Mouse (Mus musculus) embryonic facial prominence, embryonic 10.5 days (tissue): ENCODE measurements around the gene Fam163a. TPM values are rescaled to one million over a fixed set of nuclear protein-coding genes. Genes with fewer than 3 reads are reported as not detected.
"Not testable (repeated sequence)": the region's sequence is repeated elsewhere in the genome, so short reads cannot be mapped to it uniquely, and the experiment has no call there.

ENCODE experiments used
- DNase-seq: peaks from one replicate; pipeline ENCODE4 v3.0.0-alpha.2; 2017; ENCODE audit warnings: low spot score
- H3K27ac ChIP-seq: fragments of 300-500 bp; sonication (generic); replicated peaks from 2 replicates; pipeline ENCODE4 v1.5.1; 2016; ENCODE audit warnings: mild to moderate bottlenecking
- H3K27me3 ChIP-seq: fragments of 300-500 bp; sonication (generic); replicated peaks from 2 replicates; pipeline ENCODE4 v1.6.1; 2016; ENCODE audit warnings: low read depth, mild to moderate bottlenecking; ENCODE audit not compliant: poor library complexity, severe bottlenecking
- H3K36me3 ChIP-seq: fragments of 300-500 bp; sonication (generic); replicated peaks from 2 replicates; pipeline ENCODE4 v1.6.1; 2016; ENCODE audit warnings: mild to moderate bottlenecking, moderate library complexity
- H3K4me1 ChIP-seq: fragments of 300-500 bp; sonication (generic); 2 replicates; pipeline ENCODE4 v1.6.1; 2016
- H3K4me3 ChIP-seq: fragments of 300-500 bp; sonication (generic); 2 replicates; pipeline ENCODE4 v1.5.1; 2016; ENCODE audit warnings: mild to moderate bottlenecking, moderate library complexity
- H3K9me3 ChIP-seq: fragments of 300-500 bp; sonication (generic); 2 replicates; pipeline ENCODE4 v1.6.1; 2016; ENCODE audit warnings: mild to moderate bottlenecking
- WGBS: fragments of 180-500 bp; shearing (Covaris S2); methylation state at CpG from one replicate; pipeline ENCODE4 v1.1.7; 2016; 5-methylcytosine and 5-hydroxymethylcytosine counted together
- polyA plus RNA-seq: library from polyadenylated mRNA; unstranded; fragments of >200 nt; fragmentation: Nextera tagmentation; extraction: Ambion mirVana; gene quantifications from 2 replicates; pipeline ENCODE4 v1.2.1, GENCODE M21; 2016

Gene Fam163a
- polyA plus RNA-seq, 1 experiment from 2014 or later, result 1.6 TPM

DNA sequence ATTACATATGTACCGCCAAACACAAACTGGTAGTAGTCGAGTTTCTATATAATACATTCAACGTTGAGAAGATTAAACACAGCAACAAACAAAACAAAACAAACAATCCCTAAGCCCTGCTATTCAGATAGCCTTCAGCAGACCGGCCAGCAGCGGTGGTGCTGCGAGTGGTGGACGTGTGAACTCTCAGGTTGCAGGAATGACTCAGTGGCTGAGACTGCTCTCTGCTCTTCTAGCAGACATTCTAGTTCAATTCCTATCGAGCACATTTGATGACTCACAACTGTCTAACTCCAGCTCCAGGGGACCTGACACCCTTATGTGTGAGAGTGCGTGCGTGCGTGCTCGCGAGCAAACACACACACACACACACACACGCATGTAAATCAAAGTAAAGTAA, 134.7 kb downstream of the Fam163a start:
- peaks cover 22% of the 10 kb centered on the region for H3K4me1 ChIP-seq
- H3K9me3 ChIP-seq, result no peaks in the 10 kb centered on the region
- 92% methylated on average over 14 of the region's 14 CpGs for WGBS
- peaks cover 29% of the 10 kb centered on the region for H3K36me3 ChIP-seq
- H3K27ac ChIP-seq, result no peak overlapping the region
- no peak for DNase-seq
- H3K4me3 ChIP-seq, result no peak overlapping the region
- no peaks in the 10 kb centered on the region for H3K27me3 ChIP-seq

GRCm38 (mm10) chr1:156066133-156066532, 138.7 kb downstream of the Fam163a start:
- no peaks in the 10 kb centered on the region for H3K9me3 ChIP-seq
- DNase-seq, result no peak
- WGBS, result 64% methylated on average over 3 of the region's 3 CpGs
- peaks cover 67% of the 10 kb centered on the region for H3K36me3 ChIP-seq
- H3K4me3 ChIP-seq, result no peak overlapping the region
- H3K27me3 ChIP-seq, result no peaks in the 10 kb centered on the region
- H3K4me1 ChIP-seq, result no peaks in the 10 kb centered on the region
- H3K27ac ChIP-seq, result no peak overlapping the region

GRCm38 (mm10) chr1:156062193-156062592, 142.6 kb downstream of the Fam163a start:
- no peak for DNase-seq
- Histone ChIP-seq H3K4me1 (no peaks in the 10 kb centered on the region), H3K9me3 (no peaks in the 10 kb centered on the region), H3K27ac (no peak overlapping the region), H3K36me3 (peaks cover 85% of the 10 kb centered on the region), H3K4me3 (no peak overlapping the region), H3K27me3 (no peaks in the 10 kb centered on the region)
- 88% methylated on average over 4 of the region's 4 CpGs for WGBS

DNA sequence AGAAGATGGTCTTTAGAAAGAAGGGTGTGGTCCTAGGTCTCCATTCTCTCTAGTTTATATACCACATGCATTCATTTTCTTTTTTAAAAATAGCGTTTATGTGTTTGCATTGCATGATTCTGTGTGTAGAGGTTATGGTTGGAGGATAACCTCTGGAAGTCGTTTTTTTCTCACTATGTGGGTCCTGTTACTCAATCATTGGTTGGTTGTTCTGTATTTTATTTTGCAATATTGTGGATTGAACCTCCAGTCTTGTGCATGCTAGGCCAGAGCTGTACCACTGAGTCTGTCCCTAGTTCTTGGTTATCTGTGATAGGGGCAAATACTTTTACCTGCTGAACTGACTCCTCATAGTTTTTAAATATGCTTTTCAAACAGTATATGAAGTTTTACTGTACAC, 146.6 kb downstream of the Fam163a start:
- Histone ChIP-seq H3K4me3 (no peak overlapping the region), H3K36me3 (peaks cover 82% of the 10 kb centered on the region), H3K4me1 (no peaks in the 10 kb centered on the region), H3K27me3 (no peaks in the 10 kb centered on the region), H3K27ac (no peak overlapping the region), H3K9me3 (no peaks in the 10 kb centered on the region)
- DNase-seq, result no peak
- WGBS, result 82% methylated on average over 2 of the region's 2 CpGs

GRCm38 (mm10) chr1:156046688-156047087, 158.1 kb downstream of the Fam163a start:
- no peak overlapping the region for H3K4me3 ChIP-seq
- H3K36me3 ChIP-seq, result peaks cover 91% of the 10 kb centered on the region
- no peaks in the 10 kb centered on the region for H3K9me3 ChIP-seq
- H3K27ac ChIP-seq, result no peak overlapping the region
- no peak for DNase-seq
- no peaks in the 10 kb centered on the region for H3K27me3 ChIP-seq
- H3K4me1 ChIP-seq, result peaks cover 13% of the 10 kb centered on the region
- 88% methylated on average over 3 of the region's 3 CpGs for WGBS

- Histone ChIP-seq H3K27me3 (no peaks in the 10 kb centered on the region), H3K4me1 (peaks cover 21% of the 10 kb centered on the region), H3K4me3 (no peak overlapping the region), H3K36me3 (peaks cover 66% of the 10 kb centered on the region), H3K27ac (no peak overlapping the region), H3K9me3 (no peaks in the 10 kb centered on the region)
- no peak for DNase-seq
- WGBS, result 87% methylated on average over 5 of the region's 5 CpGs
Measured at GRCm38 (mm10) chr1:156044211-156044611, 160.6 kb downstream of the Fam163a start.

- Histone ChIP-seq H3K4me3 (no peak overlapping the region), H3K36me3 (peaks cover 54% of the 10 kb centered on the region), H3K27me3 (no peaks in the 10 kb centered on the region), H3K9me3 (no peaks in the 10 kb centered on the region), H3K27ac (no peak overlapping the region), H3K4me1 (peaks cover 21% of the 10 kb centered on the region)
- peak; percentile 35 for DNase-seq
- 30% methylated on average over 4 of the region's 4 CpGs for WGBS
Measured at GRCm38 (mm10) chr1:156043027-156043426, 161.8 kb downstream of the Fam163a start.

- Histone ChIP-seq H3K27ac (no peak overlapping the region), H3K9me3 (no peaks in the 10 kb centered on the region), H3K4me3 (peak overlapping the region; percentile 68), H3K4me1 (peaks cover 22% of the 10 kb centered on the region), H3K27me3 (no peaks in the 10 kb centered on the region), H3K36me3 (peaks cover 48% of the 10 kb centered on the region)
- WGBS, result 89% methylated on average over 5 of the region's 5 CpGs
- no peak for DNase-seq
Measured at GRCm38 (mm10) chr1:156042481-156042880, 162.3 kb downstream of the Fam163a start.

DNA sequence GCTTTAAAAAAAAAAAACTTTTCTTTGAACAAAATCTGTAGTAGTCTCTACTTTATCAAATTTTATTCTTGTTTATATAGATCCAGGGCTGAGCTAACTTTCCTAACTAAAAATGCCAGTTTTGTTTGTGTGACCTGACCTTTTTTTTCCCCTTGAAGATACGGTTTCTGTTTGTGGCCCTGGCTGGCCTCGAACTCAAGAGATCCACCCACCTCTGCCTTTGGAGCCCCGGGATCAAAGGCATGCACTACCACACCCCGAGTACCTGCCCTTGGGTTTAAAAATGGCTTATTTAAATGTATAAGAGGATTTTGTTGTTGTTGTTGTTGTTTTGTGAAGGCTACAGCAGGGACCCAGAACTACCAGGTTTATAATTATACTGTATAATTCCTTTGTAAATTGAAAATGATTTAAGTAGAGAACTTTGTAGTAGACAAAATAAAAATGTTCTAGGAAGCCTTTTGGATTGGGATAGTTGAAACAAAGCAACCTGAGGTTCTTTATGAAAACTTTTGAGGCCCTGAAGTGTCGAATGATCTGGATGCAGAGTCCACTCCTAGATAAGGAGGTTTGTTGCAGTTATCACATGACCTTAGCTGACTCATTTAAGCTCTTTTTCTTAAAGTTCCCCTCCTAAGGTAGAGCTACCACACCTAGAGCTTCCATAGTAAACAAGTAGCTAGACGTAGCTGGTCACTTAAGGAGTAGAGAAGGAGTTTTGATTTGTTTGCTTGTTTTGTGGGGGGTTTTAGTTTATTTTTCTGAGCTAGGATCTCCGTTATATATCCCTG, 163.2 kb downstream of the Fam163a start:
- WGBS, result 47% methylated on average over 7 of the region's 7 CpGs
- Histone ChIP-seq H3K27ac (0 out of 2 replicates have a peak overlapping the region, but pooled peaks have one; percentile 10), H3K4me3 (peak overlapping the region; percentile 68)

DNA sequence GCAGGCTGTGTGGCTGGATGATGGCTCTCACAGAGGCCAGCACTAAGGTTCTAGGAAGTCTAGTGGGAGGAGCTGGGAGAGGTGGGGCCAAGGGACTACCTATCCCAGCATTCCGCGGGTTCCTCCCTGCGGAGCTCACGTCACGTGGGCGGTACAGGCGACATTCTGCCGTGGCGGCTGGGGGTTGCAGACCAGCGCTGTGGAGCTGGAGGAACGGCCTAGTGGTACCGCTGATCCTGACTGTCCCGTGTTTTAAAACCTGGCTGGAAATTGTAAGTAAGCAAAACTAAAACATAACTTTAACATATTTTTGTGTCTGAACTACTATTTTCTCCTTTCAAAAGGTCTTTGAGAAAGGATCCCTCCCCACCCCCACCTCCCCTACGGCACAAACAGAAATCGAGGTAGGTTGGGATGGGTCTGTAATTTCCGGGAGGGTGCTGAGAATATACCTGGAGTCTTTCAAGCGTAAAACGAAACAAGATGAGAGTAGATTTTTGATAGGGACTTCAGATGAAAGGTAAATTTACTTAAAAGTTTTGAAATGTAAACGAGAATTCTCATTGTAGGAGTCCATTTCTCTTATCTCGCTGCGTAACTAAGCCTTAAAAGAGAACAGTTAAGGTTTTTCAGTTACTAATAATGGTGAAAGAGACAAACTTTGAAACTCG, 164.0 kb downstream of the Fam163a start:
- Histone ChIP-seq H3K4me1 (peaks cover 28% of the 10 kb centered on the region), H3K27ac (peak overlapping the region; percentile 83), H3K27me3 (no peaks in the 10 kb centered on the region), H3K36me3 (peaks cover 33% of the 10 kb centered on the region), H3K4me3 (peak overlapping the region; percentile 68), H3K9me3 (no peaks in the 10 kb centered on the region)
- WGBS, result 2% methylated on average over 22 of the region's 22 CpGs
- DNase-seq, result peak; percentile 93

More for the DNA sequence above, 163.2 kb downstream of the Fam163a start:
- Histone ChIP-seq H3K36me3 (peaks cover 40% of the 10 kb centered on the region), H3K27me3 (no peaks in the 10 kb centered on the region), H3K4me1 (peaks cover 28% of the 10 kb centered on the region), H3K9me3 (no peaks in the 10 kb centered on the region)
- DNase-seq, result no peak

DNA sequence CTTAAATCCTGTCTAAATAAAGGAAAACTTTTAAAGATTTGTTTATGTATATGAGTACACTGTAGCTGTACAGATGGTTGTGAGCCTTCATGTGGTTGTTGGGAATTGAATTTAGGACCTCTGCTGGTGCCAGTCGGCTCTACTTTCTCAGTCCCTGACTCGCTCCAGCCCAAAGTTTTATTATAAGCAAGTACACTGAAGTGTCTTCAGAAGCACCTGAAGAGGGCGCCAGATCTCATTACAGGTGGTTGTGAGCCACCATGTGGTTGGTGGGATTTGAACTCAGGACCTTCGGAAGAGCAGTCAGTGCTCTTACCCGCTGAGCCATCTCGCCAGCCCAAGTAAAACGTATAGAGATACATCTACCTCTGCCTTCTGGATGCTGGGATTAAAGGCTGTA, 164.8 kb downstream of the Fam163a start:
- not testable (repeated sequence) for DNase-seq

DNA sequence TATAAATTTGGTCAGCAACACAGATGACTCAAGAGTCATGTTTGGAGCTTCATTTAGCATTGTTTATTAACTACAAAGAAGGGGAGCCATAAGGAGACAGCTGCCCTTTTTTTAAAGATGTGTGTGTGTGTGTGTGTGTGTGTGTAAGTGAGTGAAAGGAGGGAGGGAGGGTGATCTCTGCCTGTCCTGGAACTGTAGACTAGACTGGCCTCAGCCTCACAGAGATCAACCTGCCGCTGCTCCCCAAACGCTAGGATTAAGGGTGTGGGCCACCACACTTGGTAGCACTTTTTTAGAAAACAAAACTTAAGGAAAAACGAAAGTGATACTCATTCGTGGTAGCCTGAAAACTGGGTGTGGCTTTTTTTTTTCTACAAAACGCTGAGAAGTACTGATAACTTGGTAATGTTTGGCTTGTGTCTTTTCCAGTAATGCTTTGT, 167.7 kb downstream of the Fam163a start:
- WGBS, result 74% methylated on average over 5 of the region's 5 CpGs
- no peak for DNase-seq
- Histone ChIP-seq H3K36me3 (peaks cover 19% of the 10 kb centered on the region), H3K9me3 (no peaks in the 10 kb centered on the region), H3K27me3 (no peaks in the 10 kb centered on the region), H3K27ac (0 out of 2 replicates have a peak overlapping the region, but pooled peaks have one; percentile 19), H3K4me1 (peaks cover 26% of the 10 kb centered on the region), H3K4me3 (peak overlapping the region; percentile 90)

More for the DNA sequence above, 164.8 kb downstream of the Fam163a start:
- H3K4me1 ChIP-seq, result peaks cover 28% of the 10 kb centered on the region
- not testable (repeated sequence) for H3K27me3 ChIP-seq, H3K27ac ChIP-seq, H3K4me3 ChIP-seq, H3K9me3 ChIP-seq
- WGBS, result 68% methylated on average over 7 of the region's 7 CpGs
- peaks cover 24% of the 10 kb centered on the region for H3K36me3 ChIP-seq
